Mouse (Mus musculus) C2C12 (cell line): ENCODE results near the gene Map2k2.

Experiments used
- CEBPB ChIP-seq: IDR thresholded peaks from one replicate; pipeline ENCODE4 v1.6.1; 2011; ENCODE audit warnings: low read depth, mild to moderate bottlenecking, control low read depth, moderate library complexity
- CTCF ChIP-seq: IDR thresholded peaks from one replicate; pipeline ENCODE4 v1.5.1; 2011; ENCODE audit not compliant: control insufficient read depth, insufficient read depth, insufficient read length
- MYOD1 ChIP-seq: IDR thresholded peaks from one replicate; pipeline ENCODE4 v1.6.1; 2011; ENCODE audit warnings: low read depth; ENCODE audit not compliant: control insufficient read depth, insufficient read length
- MYOG ChIP-seq: IDR thresholded peaks from one replicate; pipeline ENCODE4 v1.6.1; 2011; ENCODE audit not compliant: control insufficient read depth, insufficient read length; ENCODE audit errors: extremely low read depth
- USF1 ChIP-seq: IDR thresholded peaks from one replicate; pipeline ENCODE4 v1.6.1; 2011; ENCODE audit warnings: low read depth, mild to moderate bottlenecking, control low read depth, moderate library complexity

DNA sequence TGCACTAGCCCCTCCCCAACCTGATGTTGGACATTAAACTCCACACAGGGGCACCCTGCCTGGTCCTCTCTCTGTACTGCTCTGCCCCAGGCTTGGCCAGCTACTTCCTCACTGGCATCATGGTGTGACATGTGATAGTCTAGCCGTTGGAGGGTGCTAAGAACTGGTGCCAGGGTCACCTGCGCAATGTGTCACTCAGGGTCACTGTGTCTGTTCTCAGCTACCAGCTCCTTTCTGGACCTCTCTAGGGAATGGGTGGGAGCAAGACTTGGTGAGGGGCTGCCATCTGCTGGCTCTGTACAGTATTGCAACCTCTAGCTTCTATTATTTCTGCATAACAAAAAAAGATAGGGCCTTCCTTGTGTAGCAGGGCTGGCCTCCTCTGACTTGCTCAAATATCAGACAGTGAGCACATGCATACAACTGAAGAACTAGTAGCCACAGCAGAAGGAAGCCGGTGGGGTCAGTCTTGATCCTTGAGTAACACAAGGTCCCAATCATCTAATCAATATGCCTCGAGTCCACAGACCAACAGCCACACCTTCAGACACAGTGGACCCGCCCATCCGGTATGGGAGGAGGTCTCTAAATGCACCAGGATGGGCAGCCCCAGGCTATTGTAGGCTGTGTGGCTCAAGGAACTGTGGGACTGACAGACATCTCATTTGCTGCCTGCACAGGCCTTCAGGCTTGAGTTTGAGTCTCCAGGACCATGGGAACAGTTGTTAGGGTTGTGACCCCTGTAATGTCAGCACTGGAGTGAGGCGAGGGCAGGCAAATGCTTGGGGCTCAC, 23.4 kb upstream of the Map2k2 start:
- TF ChIP-seq CTCF, result peak; percentile 11
- no peak for TF ChIP-seq MYOD1
- no peak for TF ChIP-seq USF1
- no peak for TF ChIP-seq MYOG
- TF ChIP-seq CEBPB, result no peak
